Mouse (Mus musculus) embryonic fibroblast, embryonic 13.5 days (primary cell): ENCODE data around the gene Atp5l.

Experiments
- CTCF ChIP-seq: IDR thresholded peaks from 2 replicates; pipeline ENCODE4 v1.5.1; 2011; ENCODE audit warnings: mild to moderate bottlenecking, control low read depth, low read length, moderate library complexity, borderline replicate concordance; ENCODE audit not compliant: insufficient read depth
- POLR2A ChIP-seq: IDR thresholded peaks from 2 replicates; pipeline ENCODE4 v1.6.1; 2011; ENCODE audit warnings: low read depth, mild to moderate bottlenecking, control low read depth, low read length, moderate library complexity

DNA sequence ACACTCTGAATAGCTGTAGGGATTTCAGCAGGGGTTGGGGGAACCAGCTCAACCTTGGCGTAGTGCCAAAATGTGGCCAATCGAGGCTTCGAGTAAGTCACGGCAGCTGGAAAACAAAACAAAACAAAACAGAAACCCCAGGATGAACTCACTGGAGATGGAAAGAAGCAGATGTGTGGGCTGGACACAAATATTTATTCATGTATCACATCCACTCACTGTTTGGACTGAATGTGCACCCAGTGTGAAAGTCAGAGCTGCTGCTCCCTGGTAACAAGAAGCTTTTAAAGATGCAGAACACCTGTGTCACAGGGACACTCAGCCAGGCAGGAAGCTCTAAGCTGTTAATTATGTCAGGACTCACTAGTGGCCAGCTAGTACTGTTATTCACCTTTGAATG lies 5.8 kb downstream of the Atp5l start:
- TF ChIP-seq CTCF, result no peak
- TF ChIP-seq POLR2A, result no peak
